Comparison of ENCODE assay signal across 11 mouse cellular contexts in the genomic region with DNA sequence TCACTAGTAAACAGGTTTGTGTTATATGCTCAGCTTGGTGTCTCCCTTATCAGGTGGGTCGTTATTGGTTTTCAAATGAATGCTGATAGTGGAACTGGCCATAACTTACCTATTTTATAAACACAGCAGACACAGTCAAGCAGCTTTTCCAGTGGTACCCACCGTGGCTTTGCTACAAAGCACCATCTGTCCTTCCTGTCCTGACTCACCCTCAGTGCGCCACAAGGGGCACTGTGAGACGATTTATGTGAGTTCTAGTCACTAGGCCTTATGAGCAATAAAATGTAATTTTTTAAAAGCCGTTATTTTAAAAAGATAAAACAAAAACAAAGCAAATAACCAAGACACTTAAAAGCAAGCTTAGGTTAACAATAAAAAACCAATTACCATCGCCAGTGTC. TPM values are rescaled to one million over a fixed set of nuclear protein-coding genes. Genes with fewer than 3 reads are reported as not detected.
DNase-seq lines count a peak whose midpoint lies in the region; ATAC-seq and TF ChIP-seq lines count a peak whose summit lies in the region.
"Had no signal": no experiment of that assay in that cellular context is flagged by ENCODE, and none has a peak within 500 bp of the region (broad histone marks: within the 10 kb centered on the region; RNA-seq: fewer than 3 reads in every experiment).

No protein-coding gene starts in this region.

- no peaks in the 10 kb centered on the region for H3K9me3 ChIP-seq in liver, postnatal 0 days (ENCODE audit: low read length)
- H3K9me3 ChIP-seq in liver, embryonic 12.5 days (replicated peaks) = no peaks in the 10 kb centered on the region
- H3K9me3 ChIP-seq: embryonic facial prominence, embryonic 15.5 days; stomach, embryonic 15.5 days had no signal

- H3K4me1 ChIP-seq in liver, postnatal 0 days (ENCODE audit: insufficient read depth) = peaks cover 3% of the 10 kb centered on the region; the same call in 1 of the 2 replicates
- peaks cover 17% of the 10 kb centered on the region for H3K4me1 ChIP-seq in liver, embryonic 12.5 days
- H3K4me1 ChIP-seq: embryonic facial prominence, embryonic 15.5 days; stomach, embryonic 15.5 days had no signal

- no peak overlapping the region for H3K4me2 ChIP-seq in liver, postnatal 0 days (ENCODE audit: low read depth, low read length)
- no peak overlapping the region for H3K4me2 ChIP-seq in liver, embryonic 12.5 days
- H3K4me2 ChIP-seq: embryonic facial prominence, embryonic 15.5 days; stomach, embryonic 15.5 days had no signal

- TF ChIP-seq EP300 in liver, postnatal 0 days (IDR thresholded peaks at IDR 0.05; ENCODE audit: low read depth) = no peak

- ATAC-seq in liver, postnatal 0 days = no peak
- no peak for ATAC-seq in liver, embryonic 12.5 days
- peak; percentile 59 for ATAC-seq in megakaryocyte progenitor cell, adult 5-6 weeks (replicated peaks; ENCODE audit: poor library complexity)

- no peaks in the 10 kb centered on the region for H3K27me3 ChIP-seq in liver, postnatal 0 days (ENCODE audit: insufficient read depth, low read length)
- no peaks in the 10 kb centered on the region for H3K27me3 ChIP-seq in liver, embryonic 12.5 days (replicated peaks)
- H3K27me3 ChIP-seq: embryonic facial prominence, embryonic 15.5 days; stomach, embryonic 15.5 days had no signal

- 53% methylated on average over 6 of the region's 6 CpGs for WGBS in liver, postnatal 0 days (ENCODE audit: insufficient replicate concordance)
- 51% methylated on average over 6 of the region's 6 CpGs for WGBS in liver, embryonic 12.5 days (ENCODE audit: insufficient replicate concordance)

- H3K36me3 ChIP-seq in liver, postnatal 0 days (replicated peaks; ENCODE audit: insufficient read depth, low read length) = no peaks in the 10 kb centered on the region
- H3K36me3 ChIP-seq in liver, embryonic 12.5 days = no peaks in the 10 kb centered on the region
- H3K36me3 ChIP-seq: embryonic facial prominence, embryonic 15.5 days; stomach, embryonic 15.5 days had no signal

- peak; percentile 55 for DNase-seq in embryo, embryonic 10 days (ENCODE audit: low spot score)
- DNase-seq in embryo, embryonic 9.5 days (ENCODE audit: extremely low spot score) = no peak
- DNase-seq in liver, postnatal 0 days = no peak
- peak; percentile 25 for DNase-seq in ES-CJ7 (ENCODE audit: low read depth, low spot score)
- no peak for DNase-seq in T-cell, adult 2 months (ENCODE audit: low spot score)
- DNase-seq in right cerebral cortex, adult 2 months (ENCODE audit: low spot score in 2 of 2) = no peak
- DNase-seq: heart, postnatal 10 days had no signal

- peak; percentile 45 for TF ChIP-seq CTCF in liver, postnatal 0 days (IDR thresholded peaks at IDR 0.05; ENCODE audit: low read depth)

- H3K27ac ChIP-seq in liver, postnatal 0 days (ENCODE audit: low read depth) = no peak overlapping the region
- H3K27ac ChIP-seq in liver, embryonic 12.5 days = no peak overlapping the region
- H3K27ac ChIP-seq: embryonic facial prominence, embryonic 15.5 days; stomach, embryonic 15.5 days had no signal

- no peak overlapping the region for H3K4me3 ChIP-seq in liver, postnatal 0 days (ENCODE audit: low read depth, low read length)
- H3K4me3 ChIP-seq in liver, embryonic 12.5 days = no peak overlapping the region
- H3K4me3 ChIP-seq: embryonic facial prominence, embryonic 15.5 days; stomach, embryonic 15.5 days had no signal

- no peak overlapping the region for H3K9ac ChIP-seq in liver, postnatal 0 days (replicated peaks)
- no peak overlapping the region for H3K9ac ChIP-seq in liver, embryonic 12.5 days
- H3K9ac ChIP-seq: embryonic facial prominence, embryonic 15.5 days; stomach, embryonic 15.5 days had no signal

RNA-seq across cellular contexts. Expression of gene Tmem144, which starts 13.8 kb away (rescaled TPM):
- polyA plus RNA-seq in liver, postnatal 0 days (2015; fragmentation: Nextera tagmentation; extraction: Ambion mirVana) = 1.2 and 2.0 TPM in 2 replicates
- 2.2 and 2.5 TPM in 2 replicates for polyA plus RNA-seq in liver, embryonic 12.5 days (2016; fragmentation: Nextera tagmentation; extraction: Ambion mirVana)
- 2.2 and 4.3 TPM in 2 replicates for total RNA-seq in megakaryocyte progenitor cell, adult 5-6 weeks (2015)
- total RNA-seq in megakaryocyte progenitor cell, adult 5-6 weeks (2017) = 1.5 and 2.2 TPM in 2 replicates

RNA-seq across cellular contexts. Expression of gene Fam198b, which starts 45.6 kb away (rescaled TPM):
- polyA plus RNA-seq in liver, postnatal 0 days (2015; fragmentation: Nextera tagmentation; extraction: Ambion mirVana) = 0.35 and 0.47 TPM in 2 replicates
- 3.9 and 4.2 TPM in 2 replicates for polyA plus RNA-seq in liver, embryonic 12.5 days (2016; fragmentation: Nextera tagmentation; extraction: Ambion mirVana)
- total RNA-seq in megakaryocyte progenitor cell, adult 5-6 weeks (2015) = 0.12 and 2.8 TPM in 2 replicates
- 0.04 and 2.6 TPM in 2 replicates for total RNA-seq in megakaryocyte progenitor cell, adult 5-6 weeks (2017)

Comparison
In these comparisons a context has a peak if more than half of its experiments do, and no peak if none do; other contexts are left out.
1. DNase-seq: peak in embryo, embryonic 10 days (single experiment) and ES-CJ7 (single experiment); none in embryo, embryonic 9.5 days (single experiment), liver, postnatal 0 days (single experiment), T-cell, adult 2 months (single experiment) and right cerebral cortex, adult 2 months (0 of 2).